Mouse (Mus musculus) adrenal gland, adult 10 weeks (tissue): ENCODE measurements around the gene Ccdc3. TPM values are rescaled to one million over a fixed set of nuclear protein-coding genes. Genes with fewer than 3 reads are reported as not detected.

Experiments used
- polyA plus RNA-seq: library from polyadenylated mRNA; stranded (reverse); fragments of 350-450 nt; fragmentation: Illumina TruSeq; extraction: RNeasy Lipid Tissue Mini Kit (QIAGEN cat#74804); gene quantifications from one replicate; pipeline ENCODE4 v1.2.3, GENCODE M21; 2014; ENCODE audit warnings: low read depth, low replicate concordance

Ccdc3 gene
- 5.5 TPM for polyA plus RNA-seq

DNA sequence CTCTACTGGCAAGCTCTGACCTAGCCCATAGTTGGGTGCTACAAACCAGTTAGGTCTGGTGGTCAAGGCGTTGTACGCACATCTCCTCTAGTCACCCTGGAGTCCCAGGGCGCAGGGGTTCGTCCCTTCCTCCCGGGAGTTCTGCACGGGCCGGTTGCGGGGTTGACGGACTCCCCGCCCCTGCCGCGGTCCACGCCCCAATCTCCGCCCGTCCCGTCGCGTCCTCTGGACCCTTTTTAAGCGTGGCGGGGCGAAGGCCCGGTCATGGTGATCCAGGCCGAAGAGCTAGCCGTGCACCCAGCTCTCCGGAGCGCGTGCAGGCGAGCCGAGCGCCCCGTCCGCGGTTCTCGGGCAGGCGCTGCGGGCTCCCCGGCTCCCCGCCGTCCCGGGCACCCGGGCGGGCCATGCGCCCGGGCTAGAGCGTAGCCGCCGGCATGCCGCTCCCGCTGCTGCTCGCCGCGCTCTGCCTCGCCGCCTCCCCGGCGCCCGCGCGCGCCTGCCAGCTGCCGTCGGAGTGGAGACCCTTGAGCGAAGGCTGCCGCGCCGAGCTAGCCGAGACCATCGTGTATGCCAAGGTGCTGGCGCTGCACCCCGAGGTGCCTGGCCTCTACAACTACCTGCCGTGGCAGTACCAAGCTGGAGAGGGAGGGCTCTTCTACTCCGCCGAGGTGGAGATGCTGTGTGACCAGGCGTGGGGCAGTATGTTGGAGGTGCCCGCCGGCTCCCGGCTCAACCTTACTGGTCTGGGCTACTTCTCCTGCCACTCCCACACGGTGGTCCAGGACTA is at the start of gene Ccdc3:
TSS of gene Ccdc3 (plus strand) at position 277 of the 787 bp plus-strand sequence.

Other genes starting within 250 kb of the Ccdc3 start
- 461 TPM for gene Phyh, start 218.8 kb upstream of the Ccdc3 start, polyA plus RNA-seq
- gene Ucma, start 161.7 kb upstream of the Ccdc3 start, polyA plus RNA-seq: not detected
- 0.99 TPM for gene Mcm10, start 125.0 kb upstream of the Ccdc3 start, polyA plus RNA-seq
- 38.5 TPM for gene Optn, start 73.7 kb upstream of the Ccdc3 start, polyA plus RNA-seq